Mouse (Mus musculus) E14TG2a.4 (cell line): ENCODE results near the gene Snx25.

Experiments used
- CTCF ChIP-seq: conservative IDR thresholded peaks from 2 replicates; pipeline ENCODE4 v1.5.1; 2014; ENCODE audit warnings: low read length
- NANOG ChIP-seq: IDR thresholded peaks from 2 replicates; pipeline ENCODE4 v1.6.1; 2014; ENCODE audit warnings: borderline replicate concordance, low read length, mixed read lengths
- POU5F1 ChIP-seq: IDR thresholded peaks from 2 replicates; pipeline ENCODE4 v1.6.1; 2014; ENCODE audit warnings: low read length, borderline replicate concordance

DNA sequence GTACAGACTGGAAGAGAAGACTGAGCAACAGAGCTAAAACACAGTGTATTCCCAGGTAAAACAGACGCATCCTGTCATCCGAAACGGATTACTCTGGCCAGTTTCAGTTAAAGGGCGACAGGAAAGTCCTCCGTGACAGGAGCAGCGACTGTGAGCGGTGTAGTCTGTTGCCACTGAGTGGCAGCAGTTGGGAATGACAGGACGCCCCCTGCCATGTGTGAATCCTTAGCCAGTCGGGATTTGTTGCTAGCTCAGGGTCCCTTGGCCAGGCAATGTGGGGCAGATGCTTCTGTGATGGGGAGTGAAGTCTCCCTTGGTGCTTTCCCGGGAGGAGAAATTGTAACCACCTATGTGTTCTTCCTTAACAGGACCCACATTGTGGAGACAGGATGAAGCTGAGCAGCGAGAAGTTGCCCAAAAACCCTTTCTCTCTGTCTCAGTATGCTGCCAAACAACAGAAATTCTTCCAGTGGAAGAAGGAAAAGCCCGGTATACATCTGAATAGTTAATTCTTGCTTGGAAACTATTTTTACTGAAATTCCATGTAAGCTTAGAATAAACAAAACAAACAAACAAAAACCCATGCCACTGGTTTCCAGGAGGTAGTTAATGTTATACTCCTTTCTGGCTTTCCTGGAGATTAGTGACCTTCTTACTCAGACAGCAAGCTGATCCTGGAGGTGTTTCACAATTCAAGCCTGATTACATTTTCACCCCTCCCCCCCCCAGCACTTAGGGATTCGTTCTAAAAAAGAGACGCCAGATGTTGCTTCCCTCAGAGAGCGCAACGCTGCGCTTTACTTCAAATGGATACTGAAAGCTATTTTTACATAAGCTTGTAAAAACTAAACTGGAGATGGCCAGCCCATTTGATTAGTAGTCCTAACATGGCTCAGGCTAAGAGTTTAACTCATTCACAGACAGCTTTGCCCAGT lies 140.9 kb downstream of the Snx25 start:
- peak; percentile 11; the same call in 1 of the 2 replicates for TF ChIP-seq CTCF
- no peak for TF ChIP-seq NANOG
- no peak for TF ChIP-seq POU5F1
